Mouse (Mus musculus) lung, embryonic 14.5 days (tissue): Measurements from ENCODE around the gene Zmiz1. TPM values are rescaled to one million over a fixed set of nuclear protein-coding genes. Genes with fewer than 3 reads are reported as not detected.

Experiments
- ATAC-seq: fragments of 200-750 bp; cut with Nextera tagmentation; 2 replicates; pipeline ENCODE4 v1.8.0; 2017; ENCODE audit warnings: mild to moderate bottlenecking, moderate TSS enrichment, moderate library complexity; ENCODE audit not compliant: insufficient read depth
- DNase-seq: peaks from one replicate; pipeline ENCODE4 v3.0.0-alpha.2; 2015
- H3K27ac ChIP-seq: fragments of 300-500 bp; sonication (generic); 2 replicates; pipeline ENCODE4 v1.5.1; 2014; ENCODE audit warnings: low read depth, mild to moderate bottlenecking, moderate library complexity
- H3K27me3 ChIP-seq: fragments of 300-500 bp; sonication (generic); 2 replicates; pipeline ENCODE4 v1.6.1; 2014; ENCODE audit warnings: low read length, control low read depth; ENCODE audit not compliant: insufficient read depth
- H3K36me3 ChIP-seq: fragments of 300-500 bp; sonication (generic); 2 replicates; pipeline ENCODE4 v1.6.1; 2014; ENCODE audit warnings: control low read depth; ENCODE audit not compliant: insufficient read depth
- H3K4me1 ChIP-seq: fragments of 300-500 bp; sonication (generic); 2 replicates; pipeline ENCODE4 v1.6.1; 2014; ENCODE audit warnings: antibody characterized with exemption, control low read depth; ENCODE audit not compliant: insufficient read depth
- H3K4me2 ChIP-seq: fragments of 300-500 bp; sonication (generic); 2 replicates; pipeline ENCODE4 v1.6.1; 2014; ENCODE audit warnings: mild to moderate bottlenecking
- H3K4me3 ChIP-seq: fragments of 300-500 bp; sonication (generic); 2 replicates; pipeline ENCODE4 v1.5.1; 2014; ENCODE audit warnings: low read depth, low read length
- H3K9ac ChIP-seq: fragments of 300-500 bp; sonication (generic); 2 replicates; pipeline ENCODE4 v1.6.1; 2014
- H3K9me3 ChIP-seq: fragments of 300-500 bp; sonication (generic); 2 replicates; pipeline ENCODE4 v1.6.1; 2016; ENCODE audit warnings: low read depth, low read length, control low read depth
- CTCF ChIP-seq: IDR thresholded peaks from 2 replicates; pipeline ENCODE4 v1.5.1; 2016; ENCODE audit warnings: antibody characterized with exemption, low read depth
- WGBS: fragments of 180-500 bp; shearing (Covaris S2); extraction: QIAGEN DNeasy Blood & Tissue Kit; methylation state at CpG from one replicate; pipeline ENCODE4 v1.1.7; 2014; 5-methylcytosine and 5-hydroxymethylcytosine counted together
- polyA plus RNA-seq: library from polyadenylated mRNA; unstranded; fragments of >200 nt; fragmentation: Nextera tagmentation; extraction: Ambion mirVana; gene quantifications from 2 replicates; pipeline ENCODE4 v1.2.1, GENCODE M21; 2014

The Zmiz1 gene
- polyA plus RNA-seq, 1 experiment from 2014 or later: 33.5 TPM

DNA sequence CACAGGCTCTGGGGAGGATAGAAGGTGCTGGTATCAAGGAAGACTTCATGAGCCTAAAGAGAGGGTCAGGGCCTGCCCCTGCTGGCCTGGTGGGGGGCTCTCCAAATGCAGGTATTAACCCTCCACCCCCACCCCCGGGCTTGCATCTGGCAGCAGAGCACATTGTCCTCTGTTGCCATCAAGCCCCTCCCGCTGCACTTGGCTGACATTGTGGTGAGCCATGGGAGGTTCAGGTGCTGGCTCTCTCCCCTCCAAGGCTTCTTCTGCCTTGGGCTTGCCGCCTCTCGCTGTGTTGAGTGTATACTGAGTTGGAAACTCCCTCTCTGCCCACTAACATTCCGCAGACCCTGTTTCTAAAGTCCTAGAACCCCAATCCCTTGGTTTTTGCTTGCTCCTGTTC is 82.2 kb downstream of the Zmiz1 start:
- no peaks in the 10 kb centered on the region for H3K27me3 ChIP-seq
- no peak for TF ChIP-seq CTCF
- no peak for ATAC-seq
- H3K4me2 ChIP-seq: no peak overlapping the region
- H3K4me1 ChIP-seq: no peaks in the 10 kb centered on the region
- no peak overlapping the region for H3K27ac ChIP-seq
- H3K9ac ChIP-seq: no peak overlapping the region
- no peaks in the 10 kb centered on the region for H3K9me3 ChIP-seq
- WGBS: 78% methylated on average over 5 of the region's 5 CpGs
- no peak for DNase-seq
- no peak overlapping the region for H3K4me3 ChIP-seq
- peaks cover 24% of the 10 kb centered on the region for H3K36me3 ChIP-seq

- Histone ChIP-seq H3K9ac (no peak overlapping the region), H3K27me3 (no peaks in the 10 kb centered on the region), H3K27ac (no peak overlapping the region), H3K4me3 (no peak overlapping the region), H3K9me3 (no peaks in the 10 kb centered on the region), H3K4me1 (no peaks in the 10 kb centered on the region), H3K4me2 (no peak overlapping the region), H3K36me3 (peaks cover 22% of the 10 kb centered on the region; the same call in 1 of the 2 replicates)
- ATAC-seq (no peak), DNase-seq (no peak)
- WGBS: 94% methylated on average over 4 of the region's 4 CpGs
- TF ChIP-seq CTCF: no peak
Observed at GRCm38 (mm10) chr14:25543098-25543497, 84.1 kb downstream of the Zmiz1 start.

- H3K27ac ChIP-seq: no peak overlapping the region
- no peaks in the 10 kb centered on the region for H3K4me1 ChIP-seq
- TF ChIP-seq CTCF: no peak
- 91% methylated on average over 4 of the region's 4 CpGs for WGBS
- H3K27me3 ChIP-seq: no peaks in the 10 kb centered on the region
- no peaks in the 10 kb centered on the region for H3K9me3 ChIP-seq
- no peak overlapping the region for H3K4me3 ChIP-seq
- no peak overlapping the region for H3K9ac ChIP-seq
- peaks cover 16% of the 10 kb centered on the region; the same call in 1 of the 2 replicates for H3K36me3 ChIP-seq
- ATAC-seq (no peak), DNase-seq (no peak)
- H3K4me2 ChIP-seq: no peak overlapping the region
Observed at GRCm38 (mm10) chr14:25543927-25544326, 84.9 kb downstream of the Zmiz1 start.

- peak; percentile 62 for ATAC-seq
- DNase-seq: peak; percentile 66
- H3K9ac ChIP-seq: no peak overlapping the region
- no peaks in the 10 kb centered on the region for H3K4me1 ChIP-seq
- H3K4me2 ChIP-seq: no peak overlapping the region
- H3K27me3 ChIP-seq: no peaks in the 10 kb centered on the region
- 36% methylated on average over 14 of the region's 14 CpGs for WGBS
- peak overlapping the region; percentile 47; the same call in 1 of the 2 replicates for H3K27ac ChIP-seq
- H3K36me3 ChIP-seq: 0 out of 2 replicates have a peak, but pooled peaks cover 11% of the 10 kb centered on the region
- TF ChIP-seq CTCF: no peak
- H3K9me3 ChIP-seq: no peaks in the 10 kb centered on the region
- no peak overlapping the region for H3K4me3 ChIP-seq
Observed at GRCm38 (mm10) chr14:25546852-25547621, 88.1 kb downstream of the Zmiz1 start.

DNA sequence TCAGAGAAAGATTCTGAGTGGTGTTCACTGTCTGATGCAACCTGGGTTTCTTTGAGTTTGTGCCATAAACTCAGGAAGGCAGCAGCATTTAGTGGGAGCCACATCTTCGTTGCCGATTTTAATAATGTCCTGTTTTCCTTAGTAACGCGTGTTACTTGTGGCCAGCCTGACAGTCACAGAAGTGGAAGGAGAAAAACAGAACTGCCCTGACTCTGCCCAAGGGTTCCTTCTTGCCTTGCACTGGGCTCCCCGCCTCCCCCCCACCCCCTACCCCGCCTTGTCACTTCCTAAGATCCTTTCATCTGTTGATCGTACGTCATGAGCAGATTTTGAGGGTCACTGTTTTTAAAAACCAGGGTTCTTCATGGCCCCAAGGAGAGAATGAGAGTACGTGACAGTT is 88.9 kb downstream of the Zmiz1 start:
- Histone ChIP-seq H3K4me3 (no peak overlapping the region), H3K27me3 (no peaks in the 10 kb centered on the region), H3K4me2 (no peak overlapping the region), H3K27ac (peak overlapping the region; percentile 42; the same call in 1 of the 2 replicates), H3K4me1 (no peaks in the 10 kb centered on the region), H3K36me3 (0 out of 2 replicates have a peak, but pooled peaks cover 11% of the 10 kb centered on the region), H3K9ac (no peak overlapping the region), H3K9me3 (no peaks in the 10 kb centered on the region)
- no peak for DNase-seq
- no peak for ATAC-seq
- 68% methylated on average over 9 of the region's 9 CpGs for WGBS
- no peak for TF ChIP-seq CTCF

DNA sequence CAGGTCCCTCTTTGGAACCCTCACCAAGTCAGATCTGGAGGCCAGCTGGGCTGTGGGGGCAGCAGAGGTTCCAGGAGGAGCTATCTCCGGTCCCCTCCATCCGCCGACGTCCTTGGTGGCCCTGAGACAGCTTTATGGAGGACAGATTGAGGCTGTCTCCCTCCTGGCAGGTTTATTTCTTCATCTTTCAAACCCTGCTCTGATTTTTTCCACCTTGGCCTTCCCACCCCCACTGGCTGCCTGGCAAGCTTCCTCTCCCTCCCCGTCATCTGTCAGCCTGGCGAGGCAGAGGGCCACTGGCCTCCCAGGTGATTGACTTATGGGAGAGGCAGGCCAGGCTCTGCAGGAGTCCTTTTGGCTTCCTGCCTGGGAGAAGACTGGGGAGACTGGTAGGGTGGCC is 89.7 kb downstream of the Zmiz1 start:
- H3K27ac ChIP-seq: no peak overlapping the region; the same call in 1 of the 2 replicates
- no peaks in the 10 kb centered on the region for H3K4me1 ChIP-seq
- WGBS: 49% methylated on average over 6 of the region's 6 CpGs

DNA sequence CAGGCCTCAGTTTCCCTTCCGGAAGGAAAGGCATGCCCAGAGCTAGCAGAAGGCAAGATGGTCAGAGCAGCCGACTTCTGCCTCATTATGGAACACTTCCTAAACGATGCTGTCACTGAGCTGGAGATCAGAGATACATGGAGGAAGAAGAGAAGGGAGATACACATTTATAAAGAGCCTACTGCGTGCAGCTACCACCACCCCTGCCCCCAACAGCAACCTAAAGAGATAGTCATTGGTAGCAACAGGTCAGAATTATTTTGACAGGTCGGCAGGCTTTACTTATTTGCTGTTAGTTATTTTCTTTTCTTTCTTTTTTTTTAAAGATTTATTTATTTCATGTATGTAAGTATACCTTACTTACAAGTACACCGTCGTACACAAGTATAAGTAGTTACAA is 90.1 kb downstream of the Zmiz1 start:
- no peak for TF ChIP-seq CTCF
- WGBS: 85% methylated on average over 7 of the region's 7 CpGs
- H3K4me2 ChIP-seq: no peak overlapping the region
- no peaks in the 10 kb centered on the region for H3K9me3 ChIP-seq
- H3K36me3 ChIP-seq: peaks cover 17% of the 10 kb centered on the region; the same call in 1 of the 2 replicates
- H3K27me3 ChIP-seq: no peaks in the 10 kb centered on the region
- no peak overlapping the region for H3K4me3 ChIP-seq
- DNase-seq (no peak), ATAC-seq (no peak)
- no peak overlapping the region for H3K9ac ChIP-seq
- H3K4me1 ChIP-seq: peaks cover 2% of the 10 kb centered on the region; the same call in 1 of the 2 replicates
- H3K27ac ChIP-seq: no peak overlapping the region

More for the DNA sequence above, 89.7 kb downstream of the Zmiz1 start:
- no peak for ATAC-seq
- DNase-seq: no peak
- Histone ChIP-seq H3K36me3 (peaks cover 12% of the 10 kb centered on the region; the same call in 1 of the 2 replicates), H3K4me2 (no peak overlapping the region), H3K27me3 (no peaks in the 10 kb centered on the region), H3K9ac (no peak overlapping the region), H3K4me3 (no peak overlapping the region), H3K9me3 (no peaks in the 10 kb centered on the region)
- no peak for TF ChIP-seq CTCF
